Mouse (Mus musculus): ENCODE measurements around the gene B9d1. TPM values are rescaled to one million over a fixed set of nuclear protein-coding genes. Genes with fewer than 3 reads are reported as not detected.

The B9d1 gene
- total RNA-seq, 4 experiments from 2014 or later = 16.5 to 31.6 (median 25.2) TPM

- no peak for DNase-seq
These were observed 15.1 kb upstream of the B9d1 start for GRCm38 (mm10) chr11:61489874-61490273.

GRCm38 (mm10) chr11:61490944-61491520 is 13.9 kb upstream of the B9d1 start:
- no peak for DNase-seq

- no peak for DNase-seq
These were observed 12.1 kb upstream of the B9d1 start for GRCm38 (mm10) chr11:61492749-61493401.

GRCm38 (mm10) chr11:61493525-61494128 is 11.3 kb upstream of the B9d1 start:
- DNase-seq = no peak

GRCm38 (mm10) chr11:61494129-61494997 is 10.6 kb upstream of the B9d1 start, which contains the start of gene Mapk7:
Gene Mapk7, minus strand, starts transcription at chr11:61494406.
- peak; percentile 96 for DNase-seq

- DNase-seq = no peak
These were observed 9.4 kb upstream of the B9d1 start for GRCm38 (mm10) chr11:61495528-61495927.

- DNase-seq = no peak
These were observed 7.5 kb upstream of the B9d1 start for GRCm38 (mm10) chr11:61497490-61497889.

- DNase-seq = no peak
These were observed 6.0 kb upstream of the B9d1 start for GRCm38 (mm10) chr11:61498736-61499504.

- DNase-seq = no peak
These were observed 1.0 kb upstream of the B9d1 start for GRCm38 (mm10) chr11:61503933-61504332.

- no peak for DNase-seq
These were observed 10.0 kb downstream of the B9d1 start for GRCm38 (mm10) chr11:61514953-61515352.

GRCm38 (mm10) chr11:61517971-61518370 is 13.0 kb downstream of the B9d1 start:
- no peak for DNase-seq

- DNase-seq = no peak
These were observed 13.9 kb downstream of the B9d1 start for GRCm38 (mm10) chr11:61518871-61519270.

- no peak for DNase-seq
These were observed 14.7 kb downstream of the B9d1 start for GRCm38 (mm10) chr11:61519484-61520107.

- no peak for DNase-seq
These were observed 21.9 kb downstream of the B9d1 start for GRCm38 (mm10) chr11:61526872-61527271.

- peak; percentile 29 for DNase-seq
These were observed 24.3 kb downstream of the B9d1 start for GRCm38 (mm10) chr11:61529268-61529713.

GRCm38 (mm10) chr11:61532820-61533219 is 27.9 kb downstream of the B9d1 start:
- peak; percentile 25 for DNase-seq

- DNase-seq = peak; percentile 33
These were observed 28.6 kb downstream of the B9d1 start for GRCm38 (mm10) chr11:61533571-61533970.

GRCm38 (mm10) chr11:61535530-61535929 is 30.6 kb downstream of the B9d1 start:
- DNase-seq = no peak

- DNase-seq = no peak
These were observed 32.0 kb downstream of the B9d1 start for GRCm38 (mm10) chr11:61536952-61537351.

GRCm38 (mm10) chr11:61537362-61537761 is 32.4 kb downstream of the B9d1 start:
- no peak for DNase-seq

GRCm38 (mm10) chr11:61540642-61541041 is 35.7 kb downstream of the B9d1 start:
- DNase-seq = no peak

- DNase-seq = no peak
These were observed 36.2 kb downstream of the B9d1 start for GRCm38 (mm10) chr11:61541106-61541505.

Data from adrenal gland, adult 8-10 months (tissue).